Mouse (Mus musculus) layer of hippocampus, postnatal 25 days (tissue): Measurements from ENCODE around the gene Bmpr1b. TPM values are rescaled to one million over a fixed set of nuclear protein-coding genes. Genes with fewer than 3 reads are reported as not detected.

ENCODE experiments used
- DNase-seq, 2 experiments: peaks; one replicate each; pipeline ENCODE4 v3.0.0; 2022; ENCODE audit warnings: mixed read lengths in 2 of 2, low spot score in 1 of 2; ENCODE audit errors: extremely low spot score in 1 of 2
- total RNA-seq, 2 experiments: library from RNA; stranded (reverse); gene quantifications; 2 replicates each; pipeline ENCODE4 v1.2.3; 2021

Gene Bmpr1b
- total RNA-seq, 2 experiments from 2014 or later: 17.1 to 18.7 TPM

GRCm38 (mm10) chr3:141850141-141850540, 319.1 kb downstream of the Bmpr1b start:
- DNase-seq: no peak

GRCm38 (mm10) chr3:141849206-141849605, 320.0 kb downstream of the Bmpr1b start:
- DNase-seq: no peak

DNA sequence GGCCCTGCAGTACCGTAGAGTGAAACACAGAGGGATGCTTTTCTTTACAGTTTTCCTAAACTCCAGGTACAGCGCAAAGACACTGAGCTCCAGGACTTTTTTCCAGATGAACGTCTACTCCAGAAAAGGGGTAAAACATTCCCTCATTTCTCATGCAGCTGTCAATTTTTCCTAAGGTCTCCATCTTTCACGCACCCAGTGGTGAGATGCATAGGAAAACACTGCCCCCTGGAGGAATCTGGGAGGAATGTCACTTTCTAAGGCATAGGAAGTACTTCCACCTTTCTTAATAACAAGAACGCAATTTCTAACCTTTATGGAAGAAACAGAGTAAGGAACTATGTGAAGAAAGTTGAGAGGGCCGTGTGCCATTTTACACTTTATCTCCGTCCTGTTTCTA, 330.4 kb downstream of the Bmpr1b start:
- DNase-seq: peak in 1 of 2 experiments; percentile 35

- peak; percentile 34 to 76 for DNase-seq
These were observed 338.1 kb downstream of the Bmpr1b start for GRCm38 (mm10) chr3:141831135-141831534.

DNA sequence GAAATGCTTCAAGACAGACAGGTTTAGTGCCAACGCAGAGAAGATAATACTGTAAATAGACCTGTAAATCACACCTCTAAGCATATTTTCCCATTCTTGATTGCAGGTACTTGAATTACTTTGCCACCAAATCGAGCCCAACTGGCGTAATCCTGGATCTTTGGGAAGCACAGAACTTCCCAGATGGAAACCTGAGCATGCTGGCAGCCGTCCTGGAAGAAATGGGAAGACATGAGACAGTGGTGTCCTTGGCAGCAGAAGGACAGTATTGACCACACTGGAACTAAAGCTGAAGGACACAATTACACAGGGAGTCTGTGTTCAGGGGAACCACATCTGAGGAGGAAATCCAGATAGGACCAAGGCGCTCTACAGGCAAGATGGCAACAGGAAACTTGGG, 340.9 kb downstream of the Bmpr1b start:
- no peak for DNase-seq

DNA sequence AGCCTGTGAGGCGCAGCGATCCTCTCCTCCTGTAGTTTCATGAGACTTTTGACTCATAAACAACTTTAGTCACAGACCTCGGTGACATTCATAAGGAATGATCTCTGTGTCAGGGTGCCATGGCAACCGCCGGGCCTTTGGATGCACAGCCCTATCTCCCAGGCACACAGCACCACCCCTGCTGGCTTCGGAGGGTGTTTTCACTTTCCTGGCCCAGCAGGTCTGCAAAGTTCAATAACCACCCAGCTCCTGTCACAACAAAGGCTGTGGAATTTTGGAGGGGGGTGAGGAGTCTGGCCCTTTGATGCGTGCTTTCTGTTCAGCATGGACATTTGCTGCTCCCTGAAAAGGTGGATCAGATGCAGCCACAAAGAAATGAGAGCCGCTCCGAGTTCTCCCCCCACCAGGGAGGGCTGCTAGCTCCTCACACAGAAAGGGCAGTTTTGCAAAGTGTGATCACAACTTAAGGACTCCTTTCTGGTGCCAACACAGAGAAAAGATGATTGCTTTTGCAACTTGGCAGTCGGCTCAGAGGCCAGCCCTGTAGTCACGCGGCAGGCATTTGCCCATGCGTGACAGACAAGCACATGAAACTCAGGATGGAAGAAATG, 349.8 kb downstream of the Bmpr1b start:
- no peak for DNase-seq

GRCm38 (mm10) chr3:141818615-141819312, 350.5 kb downstream of the Bmpr1b start:
- DNase-seq: no peak

DNA sequence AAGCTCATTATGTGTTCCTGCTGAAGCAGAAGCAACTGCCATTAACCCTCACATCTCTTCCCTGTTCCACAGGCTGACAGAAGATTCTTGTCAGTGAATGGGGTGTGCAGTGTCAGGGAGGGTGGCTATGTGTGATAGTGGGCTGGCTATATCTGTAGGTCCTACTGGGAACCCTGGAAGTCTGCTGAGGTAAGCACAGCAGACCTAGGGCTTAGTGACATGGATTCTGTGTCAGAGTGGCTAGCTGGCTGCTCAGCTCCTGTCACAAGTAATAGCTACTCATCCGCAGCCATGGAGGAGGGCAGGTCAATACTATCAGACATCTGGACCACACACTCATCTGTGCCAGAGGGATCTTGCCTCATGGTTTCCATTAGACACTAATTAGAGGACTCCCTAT, 354.4 kb downstream of the Bmpr1b start:
- no peak for DNase-seq

- DNase-seq: no peak
These were observed 357.9 kb downstream of the Bmpr1b start for GRCm38 (mm10) chr3:141811348-141811747.

DNA sequence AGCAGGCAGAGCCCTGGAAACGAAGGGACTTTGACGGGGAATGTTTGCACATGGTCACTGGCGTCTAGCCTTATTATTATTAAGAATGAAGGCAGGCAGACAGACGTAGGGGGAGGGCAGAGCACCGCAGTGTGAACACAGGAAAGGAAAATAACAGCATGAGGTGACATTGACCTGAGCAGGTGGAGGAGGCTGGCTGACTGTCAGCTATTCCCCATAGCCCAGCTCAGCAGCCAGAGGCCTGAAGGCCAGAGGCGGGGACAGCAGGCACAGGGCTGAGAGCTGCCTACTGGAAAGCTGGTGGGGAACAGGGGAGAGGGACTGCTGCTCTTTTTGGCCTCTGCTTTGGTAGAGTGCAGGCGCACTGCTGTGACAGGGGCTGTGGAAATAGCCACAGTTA, 358.3 kb downstream of the Bmpr1b start:
- no peak for DNase-seq

- DNase-seq: no peak
These were observed 359.6 kb downstream of the Bmpr1b start for GRCm38 (mm10) chr3:141809581-141809980.

DNA sequence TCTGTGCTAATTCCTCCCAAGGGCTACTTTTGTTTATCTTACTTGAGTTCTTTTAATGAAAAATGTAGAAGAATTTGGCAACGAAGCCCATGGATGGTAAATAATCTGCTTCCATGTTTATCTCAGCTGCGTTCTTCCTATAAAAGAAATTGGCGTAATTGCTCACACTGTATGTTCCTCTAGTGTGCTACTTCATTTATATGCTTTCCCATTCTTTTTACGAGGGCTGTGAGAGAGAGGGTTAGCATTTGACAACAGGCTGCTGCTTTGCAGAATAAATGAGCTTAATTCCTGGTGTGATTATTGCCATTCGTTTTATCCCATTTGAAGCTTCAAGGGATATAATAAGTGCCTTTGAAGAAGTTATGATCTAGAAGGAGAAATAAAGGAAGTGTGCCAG, 365.1 kb downstream of the Bmpr1b start:
- DNase-seq: no peak

GRCm38 (mm10) chr3:141797789-141798188, 371.4 kb downstream of the Bmpr1b start:
- no peak for DNase-seq

- DNase-seq: no peak
These were observed 371.9 kb downstream of the Bmpr1b start for GRCm38 (mm10) chr3:141797372-141797771.

DNA sequence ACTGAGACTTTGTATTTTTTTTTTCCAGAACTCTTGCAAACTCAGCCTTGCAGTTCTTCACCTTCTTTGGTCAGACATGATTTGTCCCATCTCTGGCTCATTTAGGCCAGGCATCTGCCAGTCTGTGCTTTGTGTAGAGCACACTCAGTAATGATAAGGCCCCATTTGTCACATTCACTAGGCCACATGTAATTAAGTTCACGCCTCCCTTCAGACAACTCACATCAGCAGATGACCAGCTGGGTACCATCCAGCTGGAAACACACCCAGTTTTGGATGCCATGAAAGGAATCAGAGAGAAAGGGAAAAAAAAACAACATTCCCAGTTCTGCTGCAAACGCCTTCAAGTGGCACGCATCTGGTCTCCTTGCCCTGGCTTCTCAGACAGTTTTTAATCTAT, 374.9 kb downstream of the Bmpr1b start:
- DNase-seq: no peak

- no peak for DNase-seq
These were observed 375.5 kb downstream of the Bmpr1b start for GRCm38 (mm10) chr3:141793755-141794154.

- DNase-seq: no peak
These were observed 377.1 kb downstream of the Bmpr1b start for GRCm38 (mm10) chr3:141792106-141792505.

DNA sequence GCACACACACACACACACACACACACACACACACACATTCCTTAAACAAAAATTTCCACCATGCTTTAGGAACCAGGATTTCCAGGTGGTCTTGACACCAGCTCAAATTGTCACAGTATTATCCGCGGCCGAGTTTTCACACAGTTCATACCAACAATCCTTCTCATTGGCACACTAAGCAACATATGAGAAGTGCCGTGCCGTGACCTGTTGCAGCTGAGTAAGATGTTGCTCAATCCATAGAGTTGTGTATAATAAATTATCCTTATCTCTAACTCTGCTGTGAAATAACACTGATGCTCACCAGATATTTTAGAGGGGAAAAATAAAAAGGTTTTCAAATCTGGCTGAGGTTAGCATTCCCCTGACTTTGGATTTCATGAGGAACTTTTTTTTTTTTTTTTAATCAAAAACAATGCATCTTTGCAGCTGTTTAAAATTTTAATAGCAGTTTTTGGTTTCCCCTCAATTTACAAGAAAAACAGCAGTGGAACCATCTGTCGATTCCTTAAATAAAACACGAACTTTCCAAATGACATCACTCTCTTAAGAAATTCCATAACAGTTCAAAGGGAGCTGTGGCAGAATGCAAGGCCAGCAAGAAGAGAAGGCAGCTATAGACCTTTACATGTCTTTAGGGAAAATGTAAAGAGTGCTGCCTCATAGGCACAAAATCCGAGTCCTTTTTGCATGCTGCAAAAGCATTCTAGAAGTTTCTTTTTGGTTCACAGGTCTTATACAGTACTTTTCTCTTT, 378.0 kb downstream of the Bmpr1b start:
- DNase-seq: no peak
